Mouse (Mus musculus) embryonic fibroblast, embryonic 13.5 days (primary cell): ENCODE results near the gene Crtap.

Experiments used
- CTCF ChIP-seq: IDR thresholded peaks from 2 replicates; pipeline ENCODE4 v1.5.1; 2011; ENCODE audit warnings: mild to moderate bottlenecking, control low read depth, low read length, moderate library complexity, borderline replicate concordance; ENCODE audit not compliant: insufficient read depth
- POLR2A ChIP-seq: IDR thresholded peaks from 2 replicates; pipeline ENCODE4 v1.6.1; 2011; ENCODE audit warnings: low read depth, mild to moderate bottlenecking, control low read depth, low read length, moderate library complexity

- TF ChIP-seq POLR2A (0 out of 2 replicates have a peak, but pooled peaks have one; percentile 31), CTCF (no peak)
Observed at GRCm38 (mm10) chr9:114367783-114368470, 22.5 kb downstream of the Crtap start.
